Mouse (Mus musculus): ENCODE measurements at regions not wholly inside any gene's neighbourhood (a gene's known extent, or its start where the extent isn't known, plus 50 kb on each side); places are given as distances from the start of the nearest gene placed in this dataset.

DNA sequence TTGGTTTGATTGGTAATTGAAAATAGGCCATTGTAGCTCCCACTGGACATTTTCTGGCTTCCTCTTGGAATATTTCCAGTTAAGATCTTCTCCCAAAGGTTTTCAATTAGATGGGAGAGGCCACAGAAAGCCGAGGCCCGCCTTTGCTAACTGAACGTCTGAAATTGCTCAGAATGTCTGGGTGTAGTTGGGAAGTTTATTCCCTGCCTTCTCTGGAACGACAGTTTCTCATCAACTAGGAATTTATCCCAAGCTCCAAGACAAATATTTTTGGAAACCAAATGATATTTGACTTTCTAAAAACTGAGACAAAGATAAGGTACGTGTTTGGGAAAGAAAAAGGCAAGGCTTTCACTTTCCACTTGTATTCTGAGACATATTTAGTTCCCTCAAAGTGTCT, 414.4 kb downstream of the Ttll7 start:
- no peak for DNase-seq (ENCODE audit: extremely low read depth, low read depth)

DNA sequence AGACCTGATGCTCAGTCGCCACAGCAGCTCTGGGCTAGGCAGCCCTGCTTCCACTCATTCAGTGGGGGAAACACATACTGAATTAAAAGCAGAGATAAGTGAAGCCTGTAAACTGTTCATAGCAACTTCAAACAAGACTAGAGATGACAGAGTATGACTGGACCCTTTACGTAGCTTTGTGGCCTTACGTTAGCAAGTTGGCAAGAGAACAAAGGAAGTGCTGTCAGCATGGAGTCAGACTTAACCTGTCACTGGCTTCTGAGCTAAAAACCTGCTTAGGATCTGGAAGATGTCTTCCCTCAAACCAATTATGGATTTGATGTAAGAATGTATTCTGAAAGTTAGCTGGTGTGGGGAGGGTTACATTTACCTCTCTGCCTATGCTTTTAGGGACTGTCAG, 421.3 kb downstream of the Ttll7 start:
- DNase-seq (ENCODE audit: extremely low read depth, low read depth), result no peak

DNA sequence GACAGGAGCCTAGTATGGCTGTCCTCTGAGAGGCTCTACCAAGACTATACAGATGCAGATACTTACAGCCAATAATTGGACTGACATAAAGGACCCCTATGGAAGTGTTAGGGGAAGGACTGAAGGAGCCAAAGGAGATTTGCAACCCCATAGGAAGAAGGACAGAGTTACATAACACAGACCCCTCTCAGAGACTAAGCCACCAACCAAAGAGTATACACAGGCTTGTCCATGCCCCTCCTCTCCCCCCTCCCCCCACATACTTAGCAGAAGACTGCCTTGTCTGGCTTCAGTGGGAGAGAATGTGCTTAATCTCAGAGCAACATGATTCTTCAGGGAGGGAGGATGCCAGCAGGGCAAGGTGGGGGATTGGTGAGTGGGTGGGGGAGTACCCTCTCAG, 426.4 kb downstream of the Ttll7 start:
- no peak for DNase-seq (ENCODE audit: extremely low read depth, low read depth)

DNA sequence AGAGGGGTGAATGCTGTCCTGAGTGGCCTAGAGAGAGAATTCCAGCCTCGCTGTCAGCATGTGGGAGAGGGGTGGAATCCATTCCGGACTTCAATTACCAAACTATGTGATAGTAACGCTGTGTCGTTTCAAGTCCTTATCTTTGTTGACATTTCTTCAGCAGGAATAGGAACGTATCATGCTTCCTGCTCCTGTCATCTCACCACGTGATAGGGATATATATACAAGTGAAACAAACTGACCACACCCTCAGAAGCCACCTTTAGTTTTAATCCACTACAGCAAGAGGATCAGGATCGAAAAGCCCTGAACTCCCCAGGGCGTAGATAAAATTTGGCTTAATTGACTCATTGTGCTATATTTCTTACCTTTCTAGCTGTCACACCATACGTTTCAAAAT, 431.6 kb downstream of the Ttll7 start:
- DNase-seq (ENCODE audit: extremely low read depth, low read depth), result no peak

DNA sequence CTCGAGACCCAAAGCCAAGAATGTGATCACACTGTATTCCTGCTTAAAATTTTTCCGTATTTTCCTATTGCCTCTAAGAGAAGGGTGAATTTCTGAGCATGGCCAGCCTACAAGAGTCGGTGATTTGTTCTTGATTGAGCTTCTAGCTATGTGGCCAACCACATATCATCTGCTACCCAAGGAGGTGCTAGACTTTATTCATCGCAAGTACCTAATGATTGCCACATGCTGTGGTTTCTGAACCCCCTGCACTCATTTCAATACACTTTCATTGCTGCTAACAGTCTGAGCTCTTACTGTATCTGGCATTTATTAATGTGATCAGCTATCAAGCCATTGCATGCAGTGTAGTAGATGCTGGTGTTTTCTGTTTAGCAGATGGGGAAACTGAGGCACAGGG, 432.2 kb downstream of the Ttll7 start:
- DNase-seq (ENCODE audit: extremely low read depth, low read depth), result no peak

DNA sequence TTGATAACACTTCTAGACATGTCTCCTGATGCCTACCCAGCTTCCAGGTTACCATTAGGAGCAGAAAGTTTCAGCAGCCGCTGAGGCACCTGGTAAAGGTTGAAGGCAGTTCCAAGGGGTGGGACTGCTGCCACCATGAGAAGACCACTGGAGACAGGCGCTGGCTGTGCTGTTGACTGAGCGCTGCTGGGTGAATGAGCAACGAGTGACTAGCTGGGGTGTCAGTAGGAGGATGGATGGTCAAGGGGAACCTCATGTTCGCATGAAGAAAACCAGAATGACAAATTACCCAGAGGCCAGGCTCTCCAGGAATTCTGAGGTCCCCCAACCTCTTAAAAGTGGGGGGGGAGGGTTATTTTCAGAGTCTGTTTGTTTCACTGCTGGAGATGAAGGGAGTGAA, 433.3 kb downstream of the Ttll7 start:
- DNase-seq (ENCODE audit: extremely low read depth, low read depth), result no peak

DNA sequence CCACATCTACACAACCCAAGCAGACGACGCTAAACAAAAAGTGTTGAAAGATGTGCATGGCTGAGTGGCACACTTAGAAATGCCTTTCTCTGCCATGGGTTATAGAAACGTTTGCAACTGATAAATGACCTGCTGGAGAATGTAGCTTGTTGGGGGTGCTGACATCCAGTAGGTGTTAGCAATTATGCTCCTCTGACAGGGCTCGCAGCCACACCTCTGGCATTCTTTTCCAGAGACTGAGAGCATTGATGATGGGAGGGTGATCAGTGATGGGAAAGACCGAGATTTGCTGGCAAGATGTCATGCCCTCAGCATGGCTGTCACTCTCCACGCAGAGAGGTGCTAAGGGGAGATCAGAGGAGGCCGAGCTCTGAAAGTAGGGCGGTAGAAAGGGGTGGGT, 435.3 kb downstream of the Ttll7 start:
- DNase-seq (ENCODE audit: extremely low read depth, low read depth), result no peak

DNA sequence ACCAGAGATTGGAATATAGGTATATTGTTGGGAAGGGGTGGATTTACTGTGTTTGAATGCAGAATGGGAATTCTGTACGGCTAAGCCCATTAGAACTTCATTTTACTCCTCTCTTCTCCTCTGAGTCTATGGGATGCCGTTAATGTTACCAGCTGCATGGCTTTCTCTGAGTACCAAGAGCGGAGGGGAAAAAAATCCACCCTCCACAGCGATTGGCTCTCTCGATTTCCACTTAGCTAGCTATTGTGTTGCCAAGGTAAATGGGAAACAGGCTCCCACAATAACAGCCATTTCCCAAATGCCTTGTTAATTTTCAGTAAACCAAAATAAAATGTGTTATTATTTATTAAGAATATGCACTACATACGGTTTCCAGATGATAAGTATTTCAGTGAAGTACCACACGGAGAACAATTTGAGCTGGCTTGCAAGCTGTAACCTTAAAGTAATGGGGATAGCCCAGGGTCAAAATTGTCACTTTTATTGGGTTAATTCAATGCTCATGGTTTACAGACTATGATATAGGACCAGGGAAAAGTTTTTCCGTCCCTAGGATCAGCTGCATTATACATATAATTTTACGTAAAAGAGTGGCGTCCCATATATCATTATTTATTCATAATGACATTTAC, 439.6 kb downstream of the Ttll7 start:
- no peak for DNase-seq (ENCODE audit: extremely low read depth, low read depth)

DNA sequence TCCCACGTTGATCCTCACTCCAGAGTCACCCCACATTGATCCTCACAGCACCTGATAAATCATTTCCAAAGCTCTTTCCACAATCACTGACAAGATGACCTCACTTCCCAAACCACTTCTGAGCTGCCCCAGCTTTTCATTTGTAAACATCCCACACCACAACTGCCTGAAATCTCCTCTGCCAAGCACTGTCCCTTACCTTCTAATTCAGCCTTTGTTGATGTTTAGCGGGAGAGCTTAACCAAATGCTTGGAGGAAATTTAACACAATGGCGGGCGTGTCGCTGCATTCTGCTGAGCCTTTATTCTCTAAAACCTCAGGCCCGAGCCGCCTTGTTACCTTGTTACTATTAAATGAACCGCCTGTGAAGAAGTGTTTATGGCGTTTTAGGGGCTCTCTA, 445.9 kb downstream of the Ttll7 start:
- DNase-seq (ENCODE audit: extremely low read depth, low read depth), result no peak

DNA sequence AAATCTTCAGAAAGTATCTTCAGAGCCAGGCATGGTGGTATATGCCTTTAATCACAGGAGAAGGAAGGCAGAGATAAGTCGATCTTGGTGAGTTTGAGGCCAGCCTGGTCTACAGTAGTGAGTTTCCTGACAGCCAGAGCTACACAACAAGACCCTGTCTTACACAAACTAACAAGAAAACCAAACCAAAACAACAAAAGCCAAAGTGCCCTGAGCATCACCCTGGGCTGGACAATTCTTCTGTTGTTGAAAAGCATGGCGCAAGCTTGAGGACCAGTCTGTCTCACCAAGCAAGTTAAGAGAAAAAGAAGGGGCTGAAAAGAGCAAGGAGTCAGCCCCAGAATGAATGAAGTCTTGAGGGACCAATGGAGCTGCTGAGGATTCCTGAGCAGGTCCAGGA, 473.4 kb downstream of the Ttll7 start:
- DNase-seq (ENCODE audit: extremely low read depth, low read depth), result no peak

DNA sequence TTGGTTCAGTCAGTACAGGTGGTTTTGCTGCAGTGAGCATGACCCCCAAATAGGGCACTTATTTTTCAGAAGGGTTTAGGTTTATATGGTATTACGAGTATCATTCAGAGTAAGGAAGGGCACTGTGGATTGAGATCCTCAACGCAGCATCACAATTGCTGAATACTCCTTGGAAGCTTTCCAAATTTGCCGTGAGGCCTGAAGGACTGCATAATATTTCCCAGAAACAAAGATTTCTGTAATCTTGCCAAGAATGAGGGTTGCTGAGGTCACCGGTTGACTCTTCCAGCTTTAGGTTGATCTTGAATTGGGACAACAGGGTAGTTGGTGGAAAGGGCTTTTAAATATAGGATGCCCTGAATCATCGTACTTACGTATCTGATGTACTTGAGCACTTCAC, 482.1 kb downstream of the Ttll7 start:
- no peak for DNase-seq (ENCODE audit: extremely low read depth, low read depth)

DNA sequence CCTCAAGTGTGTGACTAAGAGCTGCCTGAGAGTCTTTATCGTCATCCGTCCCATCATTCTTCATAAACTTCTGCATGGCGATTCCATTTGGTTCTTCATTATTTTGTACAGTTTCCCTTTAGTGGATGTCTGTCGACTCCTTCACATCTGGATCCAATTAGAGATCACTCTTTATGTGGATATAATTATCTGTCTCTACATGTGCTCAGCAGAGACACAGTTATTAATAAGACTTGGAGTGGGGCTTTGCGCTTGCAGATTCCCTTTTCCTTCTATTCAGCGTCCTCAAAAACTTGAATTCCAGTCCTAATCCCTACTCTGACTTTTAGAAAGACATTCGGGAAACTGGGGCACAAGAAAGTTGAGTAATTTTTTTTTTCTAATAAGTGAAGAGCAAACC, 483.1 kb downstream of the Ttll7 start:
- no peak for DNase-seq (ENCODE audit: extremely low read depth, low read depth)

DNA sequence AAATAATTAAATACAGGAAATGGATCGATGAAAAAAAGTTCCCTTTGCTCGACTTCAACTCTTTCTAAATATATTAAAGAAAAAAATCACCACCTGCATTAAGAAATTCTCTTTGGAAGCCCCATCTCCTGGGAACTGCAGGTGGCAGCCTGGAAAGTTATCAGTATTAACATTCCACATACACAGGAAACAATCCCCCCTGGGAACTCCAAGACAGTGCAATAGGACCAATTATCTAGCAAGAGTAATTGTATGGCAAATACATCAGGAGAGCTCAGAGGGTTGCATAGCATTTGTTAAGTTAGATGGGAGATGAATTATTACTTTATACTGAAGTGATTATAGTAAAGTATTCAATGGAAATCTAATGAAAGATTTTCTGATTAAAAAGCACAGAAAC, 487.3 kb downstream of the Ttll7 start:
- no peak for DNase-seq (ENCODE audit: extremely low read depth, low read depth)

DNA sequence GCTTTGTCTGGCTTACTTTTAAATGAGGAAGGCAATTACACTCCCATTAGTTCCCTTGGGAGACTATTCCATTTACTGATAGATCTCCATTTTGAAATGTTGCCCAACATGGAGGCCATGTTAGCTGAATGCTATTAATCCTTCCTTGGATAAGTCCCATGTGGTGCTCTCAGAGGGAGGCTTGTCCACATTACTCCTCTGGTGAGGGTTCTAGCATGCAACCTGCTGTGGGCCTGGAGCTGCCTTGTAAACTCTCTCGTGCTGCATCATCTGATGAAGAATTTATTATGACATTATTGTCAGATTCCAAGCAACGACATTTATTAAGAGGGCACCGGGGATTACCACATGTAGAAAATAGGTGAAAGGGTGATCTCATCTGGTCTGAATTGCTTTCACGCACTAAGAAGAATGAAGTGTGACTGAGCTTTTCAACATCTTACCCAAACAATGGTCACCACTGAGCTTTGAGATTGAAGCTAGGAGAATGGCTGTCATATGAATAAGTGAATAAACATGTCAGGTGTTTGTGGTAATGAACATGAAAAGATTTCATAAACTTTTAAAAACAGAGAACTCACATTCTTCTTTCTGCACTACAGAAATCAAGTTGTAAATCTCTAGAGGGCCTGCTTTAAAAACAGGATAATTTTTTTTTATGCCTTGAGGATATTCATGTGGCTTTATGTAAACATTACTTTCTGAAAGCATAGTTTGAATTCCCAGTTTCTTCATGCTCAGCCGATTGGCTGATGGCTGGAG, 495.3 kb downstream of the Ttll7 start:
- no peak for DNase-seq (ENCODE audit: extremely low read depth, low read depth)

DNA sequence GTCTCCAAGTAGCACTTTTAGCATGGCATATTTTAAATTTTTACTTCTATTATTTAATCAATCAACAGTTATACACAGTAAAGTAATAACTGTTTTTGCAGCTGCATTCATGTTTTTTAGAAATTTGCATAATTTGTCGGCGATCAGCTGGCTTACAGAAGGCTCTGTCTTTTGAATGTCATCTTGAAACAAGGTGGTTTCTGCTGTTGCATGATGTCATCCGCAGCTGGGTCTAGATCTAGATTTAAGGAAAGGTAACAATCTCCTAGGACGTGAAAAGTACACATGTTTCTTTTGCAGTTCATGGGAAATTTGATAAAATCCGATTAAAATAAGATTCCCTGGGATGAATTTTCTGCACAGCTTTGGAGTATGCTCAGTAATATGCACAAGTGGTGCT, 534.9 kb downstream of the Ttll7 start:
- no peak for DNase-seq (ENCODE audit: extremely low read depth, low read depth)

DNA sequence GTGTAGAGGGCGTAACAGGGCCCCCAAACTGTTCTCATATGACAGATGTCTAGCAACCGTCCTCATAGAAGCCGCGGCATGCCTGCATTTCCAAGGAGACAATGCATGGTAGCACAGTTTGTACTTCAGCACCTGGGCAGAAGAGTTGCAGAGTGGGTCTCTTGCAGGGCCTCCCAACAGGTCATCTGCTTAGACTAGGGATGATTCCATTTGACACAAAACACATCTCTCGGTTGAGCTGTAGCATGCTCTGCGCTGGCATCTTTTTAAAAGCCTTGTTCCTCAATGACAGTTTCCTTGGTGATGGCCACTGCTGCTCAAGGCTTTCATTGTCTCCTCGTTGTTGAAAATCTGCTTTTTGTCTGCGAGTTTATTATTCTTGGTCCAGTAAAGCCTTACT, 546.1 kb downstream of the Ttll7 start:
- DNase-seq (ENCODE audit: extremely low read depth, low read depth), result no peak

DNA sequence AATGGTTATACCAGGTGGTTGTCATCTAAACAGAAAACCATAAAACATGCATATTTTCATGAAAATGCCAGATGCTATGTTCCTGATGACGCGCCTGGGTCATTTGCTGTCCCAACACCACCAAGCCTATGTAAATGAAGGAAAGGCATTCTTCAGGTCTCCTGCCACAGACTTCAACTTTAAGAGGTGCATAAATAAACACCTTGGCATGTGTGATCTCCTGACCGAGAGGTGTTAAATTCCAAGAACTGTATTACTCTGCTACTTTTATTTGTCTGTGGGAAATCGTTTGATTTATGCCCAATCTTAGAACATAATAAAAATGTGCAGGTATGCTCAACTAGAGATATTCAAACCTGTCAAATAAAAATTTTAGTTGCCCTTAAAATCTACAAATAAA, 560.1 kb downstream of the Ttll7 start:
- no peak for DNase-seq (ENCODE audit: extremely low read depth, low read depth)

DNA sequence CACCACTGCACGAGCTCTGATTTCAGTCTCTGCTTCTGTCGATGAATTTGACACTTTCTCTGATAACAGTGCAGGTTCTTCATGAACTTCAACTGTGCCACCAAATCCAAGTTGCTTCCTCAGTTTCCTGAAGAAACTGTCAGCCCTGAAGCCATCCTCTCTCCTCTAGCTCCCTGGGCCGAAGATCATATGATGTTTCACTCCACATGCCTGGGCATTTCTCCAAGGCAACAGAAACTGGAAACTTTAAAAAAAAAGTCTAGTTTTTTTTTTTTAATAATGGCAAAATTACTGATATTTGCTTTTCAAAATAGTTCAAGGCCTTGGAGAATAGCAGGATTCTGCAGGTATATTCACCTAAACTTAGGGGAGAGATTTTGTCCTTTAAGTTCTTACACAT, 564.8 kb downstream of the Ttll7 start:
- no peak for DNase-seq (ENCODE audit: extremely low read depth, low read depth)

DNA sequence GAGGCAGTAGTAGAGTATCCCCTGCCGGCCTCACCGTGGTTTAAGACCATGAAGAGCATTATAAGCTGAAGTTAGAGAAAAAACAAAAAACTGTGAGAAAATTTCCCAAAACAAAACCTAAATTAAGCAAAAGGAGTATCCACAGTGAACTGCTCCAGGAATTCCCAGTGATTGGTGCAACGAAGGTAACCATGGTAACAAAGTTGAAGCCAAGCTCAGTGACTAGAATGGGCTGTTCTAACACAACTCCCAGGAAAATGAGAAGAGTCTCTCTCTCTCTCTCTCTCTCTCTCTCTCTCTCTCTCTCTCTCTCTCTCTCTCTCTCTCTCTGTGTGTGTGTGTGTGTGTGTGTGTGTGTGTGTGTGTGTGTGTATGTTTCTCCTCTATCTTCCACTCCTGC, 567.0 kb downstream of the Ttll7 start:
- no peak for DNase-seq (ENCODE audit: extremely low read depth, low read depth)

DNA sequence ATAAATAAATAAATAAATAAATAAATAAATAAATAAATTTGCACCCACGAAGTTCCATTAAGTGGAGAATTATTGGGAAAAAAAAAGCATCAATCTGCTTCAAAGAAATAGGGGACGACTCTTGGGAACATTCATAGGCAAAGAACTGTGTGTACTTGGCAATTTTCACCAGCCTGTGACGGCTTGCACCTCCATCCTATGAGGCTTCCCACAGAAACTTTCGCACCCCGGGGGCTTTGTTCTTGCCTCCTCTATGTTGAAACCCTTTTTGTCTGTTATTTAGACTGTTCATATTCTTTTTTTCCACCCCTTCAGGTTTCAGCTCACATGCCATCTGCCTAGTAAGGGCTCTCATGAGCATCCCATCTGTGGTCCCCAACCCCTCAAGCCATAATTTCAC, 570.0 kb downstream of the Ttll7 start:
- no peak for DNase-seq (ENCODE audit: extremely low read depth, low read depth)

DNA sequence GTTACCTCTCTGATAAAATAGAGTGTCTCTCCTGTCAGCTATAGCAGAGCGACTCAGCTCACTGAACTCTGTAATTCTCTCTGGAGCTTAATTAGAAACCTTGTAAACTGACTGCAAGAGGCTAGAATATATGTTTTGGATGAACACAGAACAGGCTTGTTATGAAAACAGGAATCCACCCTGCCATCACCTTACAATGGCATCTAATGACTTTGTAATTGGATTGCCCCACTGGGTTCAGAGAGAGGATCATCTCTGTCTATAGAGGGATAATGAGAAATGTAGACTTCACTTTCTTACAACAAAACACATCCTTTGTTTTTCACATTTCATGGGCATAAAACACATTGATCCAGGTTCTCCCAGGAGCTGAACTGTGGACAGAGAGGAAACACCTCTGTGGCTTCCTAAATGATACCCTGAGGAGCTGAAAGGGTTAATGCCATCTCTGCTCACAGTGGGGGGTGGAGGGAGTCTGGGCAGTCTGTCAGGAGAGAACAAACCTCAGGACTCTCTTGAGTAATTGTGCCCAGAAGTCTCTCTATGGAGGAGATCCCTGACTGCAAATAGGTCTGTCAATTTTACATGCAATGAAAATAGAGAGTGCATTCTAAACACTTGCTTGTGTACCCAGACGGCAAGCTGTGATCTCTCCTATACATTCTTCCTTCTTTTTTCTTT, 571.9 kb downstream of the Ttll7 start:
- DNase-seq (ENCODE audit: extremely low read depth, low read depth), result no peak

DNA sequence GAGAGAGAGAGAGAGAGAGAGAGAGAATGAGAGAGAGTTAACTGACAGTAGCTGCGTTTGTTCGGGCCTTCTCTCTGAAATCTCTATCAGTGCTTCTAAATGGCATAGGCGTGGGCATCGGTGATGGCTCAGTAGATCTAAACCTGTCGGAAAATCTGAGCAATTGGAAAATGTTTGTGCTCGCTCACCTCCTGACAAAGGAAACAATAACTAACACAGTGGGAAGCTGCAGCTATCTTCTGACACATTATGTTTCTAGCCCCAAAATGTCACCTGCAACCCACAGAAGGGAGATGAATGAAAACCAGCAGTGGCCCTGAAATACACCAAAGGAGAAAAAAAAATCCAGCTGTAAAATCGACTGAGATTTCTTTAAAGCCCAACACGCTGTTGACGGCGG, 576.7 kb downstream of the Ttll7 start:
- DNase-seq (ENCODE audit: extremely low read depth, low read depth), result no peak
